Mouse (Mus musculus): ENCODE measurements around the gene Gm10053. TPM values are rescaled to one million over a fixed set of nuclear protein-coding genes. Genes with fewer than 3 reads are reported as not detected.

Gene Gm10053
- total RNA-seq, 2 experiments from 2014 or later, result 218 to 232 TPM

- DNase-seq (ENCODE audit: low spot score in 2 of 2), result peak; percentile 12 to 14
- intact Hi-C loops (cut with DNase I), result loop anchor here (5.0 kb wide), 2 partner anchors 608 to 708 kb away; partner anchors contain the start of gene Dmrt1
Measured at GRCm38 (mm10) chr19:24898737-24899577, 23.5 kb downstream of the Gm10053 start.

- peak in 1 of 2 experiments; percentile 7 for DNase-seq (ENCODE audit: low spot score in 2 of 2)
- intact Hi-C loops (cut with DNase I), result loop anchor here (5.0 kb wide), 3 partner anchors 607 to 772 kb away; partner anchors contain the start of genes Dmrt1 and Dmrt2
Measured at GRCm38 (mm10) chr19:24899578-24900544, 24.4 kb downstream of the Gm10053 start.

DNA sequence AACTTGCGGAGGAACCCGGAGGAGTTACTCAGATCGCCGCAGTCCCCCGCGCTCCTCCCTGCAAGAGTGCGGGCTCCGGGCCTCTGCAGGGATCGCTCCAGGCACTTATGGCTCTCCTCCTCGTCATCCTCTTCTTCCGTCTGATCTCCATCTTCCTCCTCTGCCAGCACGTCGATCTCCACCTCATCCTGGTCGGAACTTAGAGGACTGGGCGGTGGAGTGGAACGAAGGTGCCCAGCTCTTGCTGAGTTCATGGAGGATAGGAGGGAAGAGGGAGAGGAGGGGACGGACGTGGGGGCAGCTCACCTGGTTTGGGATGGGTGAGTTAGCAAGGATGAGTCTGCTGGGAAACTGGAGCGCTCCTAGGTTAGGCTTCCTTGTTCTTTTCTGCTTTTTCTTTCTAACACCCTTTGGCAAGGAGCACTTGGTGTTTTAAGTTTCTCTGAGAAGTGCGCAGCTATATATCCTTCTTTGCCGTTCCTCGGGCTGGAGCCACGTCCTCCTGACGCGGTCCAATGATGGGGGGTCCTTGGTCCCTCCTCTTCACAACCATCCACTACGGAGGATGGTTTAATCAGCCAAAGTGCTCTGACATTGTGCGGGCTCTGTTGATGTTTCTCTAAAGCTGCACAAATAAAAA is 25.2 kb downstream of the Gm10053 start, which contains the start of gene Foxd4:
Gene Foxd4 (minus strand): TSS at position 617 of the 640 bp plus-strand sequence.
- intact Hi-C loops (cut with DNase I), result loop anchor here (5.0 kb wide), 1 partner anchor 772 kb away; the partner anchor contains the start of gene Dmrt2

DNA sequence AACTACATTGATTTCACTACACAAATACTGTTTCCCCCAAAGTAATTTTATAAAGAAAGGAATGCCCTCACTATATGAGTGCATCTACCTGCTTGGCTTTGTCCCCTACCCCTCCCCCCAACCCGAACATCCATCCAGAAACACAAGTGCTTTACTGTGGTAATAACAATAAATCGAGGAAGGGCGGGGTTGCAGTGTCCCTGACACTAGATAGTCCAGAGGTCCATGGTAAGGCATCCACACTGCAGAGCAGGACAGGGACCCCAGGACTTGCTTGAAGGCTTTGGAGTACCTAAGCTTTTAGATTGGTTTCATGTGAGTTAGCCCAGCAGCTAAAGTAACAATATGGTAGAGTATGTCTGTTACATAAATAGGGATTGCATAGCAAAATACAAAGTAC is 26.2 kb downstream of the Gm10053 start:
- intact Hi-C loops (cut with DNase I), result loop anchor here (5.0 kb wide), 1 partner anchor 771 kb away; the partner anchor contains the start of gene Dmrt2
- no peak for DNase-seq (ENCODE audit: low spot score in 2 of 2)

More for the DNA sequence above, 25.2 kb downstream of the Gm10053 start, which contains the start of gene Foxd4:
- no peak for DNase-seq (ENCODE audit: low spot score in 2 of 2)

- no peak for DNase-seq (ENCODE audit: low spot score in 2 of 2)
- intact Hi-C loops (cut with DNase I), result loop anchor here (5.0 kb wide), 1 partner anchor 770 kb away; the partner anchor contains the start of gene Dmrt2
Measured at GRCm38 (mm10) chr19:24902256-24902655, 26.8 kb downstream of the Gm10053 start.

DNA sequence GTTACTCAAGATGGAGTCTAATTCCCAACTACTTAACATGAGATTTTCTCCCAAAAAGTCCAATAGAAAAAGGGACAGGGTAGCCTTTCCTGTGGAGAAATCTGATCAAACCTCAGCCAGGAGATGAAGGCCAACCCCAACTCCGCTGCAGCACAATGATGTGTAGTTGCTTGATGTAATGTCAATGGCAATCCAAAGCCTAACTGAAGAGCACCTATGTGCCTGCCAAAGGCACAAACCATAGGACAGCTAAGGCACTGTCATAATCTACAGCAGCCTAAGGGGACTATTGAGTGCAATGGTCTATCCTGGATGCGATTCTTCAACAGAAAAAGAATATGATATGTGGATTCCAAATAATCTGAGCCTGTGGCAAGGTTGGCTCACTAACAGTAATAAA is 27.3 kb downstream of the Gm10053 start:
- intact Hi-C loops (cut with DNase I), result loop anchor here (5.0 kb wide), 1 partner anchor 769 kb away; the partner anchor contains the start of gene Dmrt2
- DNase-seq (ENCODE audit: low spot score in 2 of 2), result no peak

GRCm38 (mm10) chr19:24907655-24908054 is 32.2 kb downstream of the Gm10053 start:
- intact Hi-C loops (cut with DNase I), result no loop called here
- no peak for DNase-seq (ENCODE audit: low spot score in 2 of 2)

GRCm38 (mm10) chr19:24908385-24909155 is 33.1 kb downstream of the Gm10053 start:
- DNase-seq (ENCODE audit: low spot score in 2 of 2), result no peak
- intact Hi-C loops (cut with DNase I), result no loop called here

DNA sequence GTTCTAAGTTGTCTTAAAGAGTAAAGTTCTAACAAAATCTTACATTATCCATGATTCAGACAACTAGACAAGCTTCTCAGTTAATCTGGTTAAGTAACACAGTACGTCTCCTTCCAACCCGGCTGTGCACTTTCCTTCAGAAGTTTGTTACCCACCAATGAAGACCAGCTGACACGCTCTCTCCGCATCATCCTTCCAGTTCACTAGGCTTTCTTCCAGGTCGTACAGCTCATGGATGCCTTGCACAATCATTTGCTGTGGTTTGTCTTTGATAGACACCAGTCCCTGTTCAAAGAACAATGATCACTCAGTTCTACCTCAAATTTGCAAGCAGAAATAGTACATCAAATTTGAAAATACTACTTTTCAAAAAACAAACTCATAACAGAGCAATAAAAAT is 45.4 kb downstream of the Gm10053 start:
- intact Hi-C loops (cut with DNase I), result no loop called here
- DNase-seq (ENCODE audit: low spot score in 2 of 2), result no peak

Other genes starting within 250 kb of the Gm10053 start
- under 1 TPM; 0.30 to 0.43 TPM for gene Tmem252, start 201.7 kb upstream of the Gm10053 start, total RNA-seq (2021)
- 1 to 10 TPM; 4.4 to 5.7 TPM for gene Pgm5, start 13.8 kb upstream of the Gm10053 start, total RNA-seq (2021)
- not detected for gene Foxd4, start 25.5 kb downstream of the Gm10053 start, total RNA-seq (2021)
- 10 to 100 TPM; 12.9 to 17.5 TPM for gene Cbwd1, start 85.9 kb downstream of the Gm10053 start, total RNA-seq (2021)
- 1 to 10 TPM; 3.4 to 3.7 TPM for gene Dock8, start 123.8 kb downstream of the Gm10053 start, total RNA-seq (2021)

Measured in left cerebral cortex, postnatal 25 days (tissue).